Mouse (Mus musculus): Measurements from ENCODE around the gene Ccdc107.

- TF ChIP-seq TAL1 (IDR thresholded peaks at IDR 0.05; ENCODE audit: low read length), result no peak
- no peak for TF ChIP-seq GATA1 (IDR thresholded peaks at IDR 0.05; ENCODE audit: low read length)
Measured at GRCm38 (mm10) chr4:43497946-43498345, 5.2 kb downstream of the Ccdc107 start.
